In the genomic region with DNA sequence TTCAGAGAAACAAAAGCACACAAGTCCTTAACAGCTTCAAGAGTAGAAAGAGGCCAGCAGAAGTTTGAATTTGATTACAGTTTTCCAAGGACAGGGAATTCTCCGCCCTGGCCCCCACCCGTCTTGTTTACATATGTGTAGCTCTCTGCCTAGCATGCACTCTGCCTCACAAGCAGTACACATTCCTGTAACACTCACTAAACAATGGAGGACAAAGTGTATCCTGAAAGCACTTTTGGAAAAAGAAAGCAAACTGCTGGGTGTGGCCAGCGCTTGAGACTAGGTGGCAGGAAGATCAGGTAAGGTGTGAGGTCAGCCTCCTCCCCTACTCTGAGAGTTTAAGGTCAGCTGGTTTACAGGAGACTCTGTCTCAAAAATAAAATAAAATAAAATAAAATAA, we compare ENCODE assay signal across 9 mouse cellular contexts. TPM values are rescaled to one million over a fixed set of nuclear protein-coding genes. Genes with fewer than 3 reads are reported as not detected.
DNase-seq lines count a peak whose midpoint lies in the region; ATAC-seq and TF ChIP-seq lines count a peak whose summit lies in the region.
"Had no signal": no experiment of that assay in that cellular context is flagged by ENCODE, and none has a peak within 500 bp of the region (broad histone marks: within the 10 kb centered on the region; RNA-seq: fewer than 3 reads in every experiment).

No protein-coding gene starts in this region.

- H3K4me3 ChIP-seq in lung, adult 2 months (replicated peaks; ENCODE audit: extremely low read depth, low read depth, low read length), result no peak overlapping the region
- H3K4me3 ChIP-seq in heart, embryonic 16.5 days (ENCODE audit: low read length), result no peak overlapping the region

- no peaks in the 10 kb centered on the region for H3K36me3 ChIP-seq in heart, embryonic 16.5 days (ENCODE audit: control insufficient read depth, insufficient read depth)

- TF ChIP-seq CTCF in lung, adult 2 months (IDR thresholded peaks at IDR 0.05; ENCODE audit: insufficient read depth, low read length), result no peak

- no peak for TF ChIP-seq POLR2A in lung, adult 2 months (IDR thresholded peaks at IDR 0.05; ENCODE audit: borderline replicate concordance, extremely low read depth, low read depth, low read length)

- intact Hi-C loops in left cerebral cortex, postnatal 25 days (cut with DNase I), result no loop called here

- no peak for ATAC-seq in heart, embryonic 16.5 days (replicated peaks; ENCODE audit: extremely low read depth, insufficient read depth, low FRiP score)
- ATAC-seq in erythroid progenitor cell, adult 5-6 weeks (replicated peaks; ENCODE audit: low FRiP score, poor library complexity, severe bottlenecking), result no peak

- peak overlapping the region; percentile 58 for H3K27ac ChIP-seq in heart, embryonic 16.5 days (ENCODE audit: low read length)

- H3K9me3 ChIP-seq in heart, embryonic 16.5 days (replicated peaks; ENCODE audit: control insufficient read depth, low read length), result no peaks in the 10 kb centered on the region

- no peak overlapping the region for H3K9ac ChIP-seq in heart, embryonic 16.5 days (ENCODE audit: low read length)

- peaks cover 45% of the 10 kb centered on the region for H3K4me1 ChIP-seq in lung, adult 2 months (ENCODE audit: control insufficient read depth, insufficient read depth, low read length)
- H3K4me1 ChIP-seq in heart, embryonic 16.5 days (ENCODE audit: control insufficient read depth, insufficient read depth, low read length), result peaks cover 52% of the 10 kb centered on the region

- no peak overlapping the region for H3K4me2 ChIP-seq in heart, embryonic 16.5 days (ENCODE audit: low read depth, low read length)

- DNase-seq in gastrocnemius, adult 18-20 months (ENCODE audit: low spot score), result peak; percentile 0
- no peak for DNase-seq in gastrocnemius, postnatal 10 days
- DNase-seq in lung, adult 18-20 months, result peak; percentile 46 to 65
- no peak for DNase-seq in lung, adult 2 months
- peak; percentile 69 for DNase-seq in lung, postnatal 25 days (ENCODE audit: low spot score)
- DNase-seq in left cerebral cortex, postnatal 25 days (ENCODE audit: low spot score in 2 of 2), result no peak
- DNase-seq: thymus, adult 2 months had no signal

- H3K27me3 ChIP-seq in heart, embryonic 16.5 days (ENCODE audit: control insufficient read depth, insufficient read depth, low read length), result no peaks in the 10 kb centered on the region

- WGBS in lung, adult 2 months, result 25% methylated on average over 3 of the region's 3 CpGs
- WGBS in heart, embryonic 16.5 days, result 71% methylated on average over 3 of the region's 3 CpGs

RNA-seq across cellular contexts. Expression of gene Scarb2, which starts 8.4 kb away (rescaled TPM):
- total RNA-seq in gastrocnemius, adult 18-20 months (2021), result 10 to 100 TPM; 69.6 to 72.5 TPM
- 10 to 100 TPM; 94.3 to 96.4 TPM for total RNA-seq in gastrocnemius, postnatal 10 days (2021)
- polyA plus RNA-seq in lung, adult 2 months (2012; rRNA removed), result 55.1 and 59.1 TPM in 2 replicates
- polyA plus RNA-seq in heart, embryonic 16.5 days (2015; fragmentation: Nextera tagmentation; extraction: Ambion mirVana), result 18.3 and 18.7 TPM in 2 replicates
- 5.9 and 11.2 TPM in 2 replicates for total RNA-seq in erythroid progenitor cell, adult 5-6 weeks (2015; ENCODE audit: low replicate concordance)
- total RNA-seq in erythroid progenitor cell, adult 5-6 weeks (2017; ENCODE audit: low replicate concordance), result 9.8 and 13.3 TPM in 2 replicates
- 10 to 100 TPM; 81.9 to 84.5 TPM for total RNA-seq in left cerebral cortex, postnatal 25 days (2021)

RNA-seq across cellular contexts. Expression of gene Fam47e, which starts 56.6 kb away (rescaled TPM):
- total RNA-seq in gastrocnemius, adult 18-20 months (2021), result not detected
- not detected for total RNA-seq in gastrocnemius, postnatal 10 days (2021)
- 6.2 and 9.1 TPM in 2 replicates for polyA plus RNA-seq in lung, adult 2 months (2012; rRNA removed)
- 0.56 and 0.72 TPM in 2 replicates for polyA plus RNA-seq in heart, embryonic 16.5 days (2015; fragmentation: Nextera tagmentation; extraction: Ambion mirVana)
- total RNA-seq in erythroid progenitor cell, adult 5-6 weeks (2015; ENCODE audit: low replicate concordance), result not detected in 2 replicates
- total RNA-seq in erythroid progenitor cell, adult 5-6 weeks (2017; ENCODE audit: low replicate concordance), result not detected in 2 replicates
- under 1 TPM; 0.30 to 0.34 TPM for total RNA-seq in left cerebral cortex, postnatal 25 days (2021)
- polyA plus RNA-seq: thymus, adult 2 months had no signal

Comparison
In these comparisons a context has a peak if more than half of its experiments do, and no peak if none do; other contexts are left out.
1. DNase-seq: peak in gastrocnemius, adult 18-20 months (single experiment), lung, adult 18-20 months (2 of 2) and lung, postnatal 25 days (single experiment); none in gastrocnemius, postnatal 10 days (single experiment), lung, adult 2 months (single experiment) and left cerebral cortex, postnatal 25 days (0 of 2).
2. RNA of gene Scarb2, which starts 8.4 kb away (total RNA-seq): 94.3 to 96.4 TPM in gastrocnemius, postnatal 10 days, 81.9 to 84.5 TPM in left cerebral cortex, postnatal 25 days and 69.6 to 72.5 TPM in gastrocnemius, adult 18-20 months; 5.9 to 13.3 TPM in erythroid progenitor cell, adult 5-6 weeks; every median in the first group is over 4 times any median in the second.